Mouse (Mus musculus): ENCODE measurements around the gene Adamts2.

GRCm38 (mm10) chr11:50767039-50767438 lies 165.2 kb downstream of the Adamts2 start:
- TF ChIP-seq CTCF (IDR thresholded peaks at IDR 0.05; ENCODE audit: low read depth, low read length) (peak; percentile 68), POLR2A (IDR thresholded peaks at IDR 0.05; ENCODE audit: extremely low read depth, insufficient read depth, low read length) (no peak)
